Mouse (Mus musculus) heart, postnatal 0 days (tissue): ENCODE measurements at regions not wholly inside any gene's neighbourhood (a gene's known extent, or its start where the extent isn't known, plus 50 kb on each side); places are given as distances from the start of the nearest gene placed in this dataset.

Source experiments
- ATAC-seq: fragments of 200-750 bp; cut with Nextera tagmentation; 2 replicates; pipeline ENCODE4 v1.8.0; 2017; ENCODE audit warnings: low read depth, moderate number of reproducible peaks, moderate library complexity; ENCODE audit not compliant: insufficient read depth
- DNase-seq: peaks from one replicate; pipeline ENCODE4 v3.0.0-alpha.2; 2016; ENCODE audit warnings: low spot score
- H3K27ac ChIP-seq: fragments of 300-500 bp; sonication (generic); 2 replicates; pipeline ENCODE4 v1.5.1; 2014; ENCODE audit warnings: low read depth, mild to moderate bottlenecking
- H3K27me3 ChIP-seq: fragments of 300-500 bp; sonication (generic); 2 replicates; pipeline ENCODE4 v1.6.1; 2014; ENCODE audit warnings: low read length, mixed read lengths; ENCODE audit not compliant: control insufficient read depth, insufficient read depth
- H3K36me3 ChIP-seq: fragments of 300-500 bp; sonication (generic); replicated peaks from 2 replicates; pipeline ENCODE4 v1.6.1; 2014; ENCODE audit warnings: low read length, mixed read lengths; ENCODE audit not compliant: control insufficient read depth, insufficient read depth
- H3K4me1 ChIP-seq: fragments of 300-500 bp; sonication (generic); 2 replicates; pipeline ENCODE4 v1.6.1; 2014; ENCODE audit warnings: antibody characterized with exemption; ENCODE audit not compliant: control insufficient read depth, insufficient read depth
- H3K4me2 ChIP-seq: fragments of 300-500 bp; sonication (generic); 2 replicates; pipeline ENCODE4 v1.6.1; 2014; ENCODE audit warnings: low read depth, mild to moderate bottlenecking, low read length, moderate library complexity
- H3K4me3 ChIP-seq: fragments of 300-500 bp; sonication (generic); 2 replicates; pipeline ENCODE4 v1.5.1; 2014; ENCODE audit warnings: low read depth, low read length
- H3K9ac ChIP-seq: fragments of 300-500 bp; sonication (generic); replicated peaks from 2 replicates; pipeline ENCODE4 v1.6.1; 2014; ENCODE audit warnings: low read depth, low read length, mixed read lengths
- H3K9me3 ChIP-seq: fragments of 300-500 bp; sonication (generic); replicated peaks from 2 replicates; pipeline ENCODE4 v1.6.1; 2016; ENCODE audit warnings: low read length; ENCODE audit not compliant: control insufficient read depth
- CTCF ChIP-seq: IDR thresholded peaks from 2 replicates; pipeline ENCODE4 v1.5.1; 2016; ENCODE audit warnings: antibody characterized with exemption, control low read depth, low read depth
- EP300 ChIP-seq: IDR thresholded peaks from 2 replicates; pipeline ENCODE4 v1.6.1; 2016; ENCODE audit warnings: antibody characterized with exemption, low read depth
- WGBS: fragments of 180-500 bp; shearing (Covaris S2); extraction: QIAGEN DNeasy Blood & Tissue Kit; methylation state at CpG from one replicate; pipeline ENCODE4 v1.1.7; 2014; 5-methylcytosine and 5-hydroxymethylcytosine counted together

DNA sequence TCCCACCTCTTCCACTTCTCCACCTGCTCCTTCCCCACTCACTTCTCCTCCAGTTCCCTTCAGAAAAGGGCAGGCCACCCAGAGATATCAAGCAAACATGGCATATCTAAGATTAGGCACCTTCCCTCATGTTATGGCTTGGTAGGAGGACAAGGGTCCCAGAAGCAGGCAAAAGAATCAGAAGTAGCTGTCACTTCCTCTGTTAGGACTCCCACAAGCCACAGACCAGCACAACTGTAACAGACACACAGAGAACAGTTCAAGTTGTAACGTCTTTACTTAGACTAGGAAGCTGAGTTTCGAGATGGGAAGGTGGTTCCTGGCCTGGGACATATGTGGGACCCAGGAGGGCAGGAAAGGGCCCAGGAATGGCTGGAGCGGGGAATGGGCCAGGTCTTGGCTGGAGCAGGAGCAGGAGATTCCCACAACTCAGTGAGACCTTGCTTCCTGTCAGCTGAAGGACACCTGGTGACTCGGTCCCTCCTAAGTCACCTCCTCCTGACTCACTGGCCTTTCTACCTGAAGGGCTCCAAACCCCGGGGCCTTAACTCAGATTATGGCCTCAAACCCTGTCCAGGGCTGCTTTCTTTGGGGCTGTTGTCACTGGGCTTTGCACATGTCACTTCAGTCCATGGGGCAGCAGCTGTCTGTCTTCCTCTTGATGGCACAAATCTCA is 304.2 kb downstream of the 4933412E24Rik start:
- ATAC-seq (no peak), DNase-seq (no peak)
- Histone ChIP-seq H3K27me3 (no peaks in the 10 kb centered on the region), H3K4me3 (no peak overlapping the region), H3K9me3 (no peaks in the 10 kb centered on the region), H3K36me3 (no peaks in the 10 kb centered on the region), H3K27ac (no peak overlapping the region), H3K4me2 (no peak overlapping the region), H3K4me1 (no peaks in the 10 kb centered on the region), H3K9ac (no peak overlapping the region)
- 69% methylated on average over 5 of the region's 5 CpGs for WGBS
- TF ChIP-seq EP300 (no peak), CTCF (no peak)

DNA sequence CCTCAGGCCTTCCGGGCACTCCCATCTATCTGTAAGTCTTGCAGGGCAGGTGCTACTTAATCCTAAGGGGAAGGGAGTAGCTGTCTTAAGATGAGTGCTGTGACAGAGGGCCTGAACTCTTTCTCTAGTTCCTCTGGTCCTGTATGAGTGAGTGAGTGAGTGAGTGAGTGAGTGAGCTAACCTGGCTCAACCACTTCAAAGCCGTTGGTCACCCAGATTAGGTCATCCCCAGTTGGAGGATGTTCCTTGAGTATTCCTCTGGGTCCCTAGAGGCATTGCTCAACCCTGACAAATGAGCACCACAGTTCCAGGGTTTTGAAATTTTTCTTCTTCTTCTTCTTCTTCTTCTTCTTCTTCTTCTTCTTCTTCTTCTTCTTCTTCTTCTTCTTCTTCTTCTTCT is 306.5 kb downstream of the 4933412E24Rik start:
- Histone ChIP-seq H3K27me3 (no peaks in the 10 kb centered on the region), H3K4me3 (no peak overlapping the region), H3K9me3 (no peaks in the 10 kb centered on the region), H3K36me3 (no peaks in the 10 kb centered on the region), H3K4me2 (no peak overlapping the region), H3K9ac (no peak overlapping the region), H3K4me1 (no peaks in the 10 kb centered on the region), H3K27ac (no peak overlapping the region)
- WGBS = 84% methylated on average over 2 of the region's 2 CpGs
- no peak for DNase-seq
- TF ChIP-seq EP300 (no peak), CTCF (no peak)
- no peak for ATAC-seq

DNA sequence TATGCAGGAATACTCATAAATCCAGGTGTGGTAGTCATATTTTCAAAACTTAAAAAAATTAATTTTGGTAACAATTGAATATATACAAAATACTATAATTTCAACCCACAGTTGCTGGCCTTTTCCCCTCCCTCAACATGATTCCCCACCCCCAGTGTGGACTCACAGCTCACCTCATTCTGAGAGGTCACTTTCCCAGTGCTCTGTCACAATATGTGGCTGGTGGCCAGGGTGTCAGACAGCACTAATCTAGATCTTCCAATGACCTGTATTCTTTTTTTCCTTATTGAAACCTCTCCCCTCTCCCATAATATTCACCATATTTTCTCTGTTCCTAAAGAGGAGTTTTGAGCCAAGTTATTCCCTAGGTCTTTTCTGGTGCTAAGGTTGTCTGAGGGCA is 308.0 kb downstream of the 4933412E24Rik start:
- no peak overlapping the region for H3K4me3 ChIP-seq
- H3K9ac ChIP-seq = no peak overlapping the region
- no peaks in the 10 kb centered on the region for H3K36me3 ChIP-seq
- ATAC-seq (no peak), DNase-seq (no peak)
- H3K4me1 ChIP-seq = no peaks in the 10 kb centered on the region
- TF ChIP-seq EP300 (no peak), CTCF (no peak)
- no peaks in the 10 kb centered on the region for H3K27me3 ChIP-seq
- no peak overlapping the region for H3K4me2 ChIP-seq
- H3K27ac ChIP-seq = no peak overlapping the region
- H3K9me3 ChIP-seq = no peaks in the 10 kb centered on the region

DNA sequence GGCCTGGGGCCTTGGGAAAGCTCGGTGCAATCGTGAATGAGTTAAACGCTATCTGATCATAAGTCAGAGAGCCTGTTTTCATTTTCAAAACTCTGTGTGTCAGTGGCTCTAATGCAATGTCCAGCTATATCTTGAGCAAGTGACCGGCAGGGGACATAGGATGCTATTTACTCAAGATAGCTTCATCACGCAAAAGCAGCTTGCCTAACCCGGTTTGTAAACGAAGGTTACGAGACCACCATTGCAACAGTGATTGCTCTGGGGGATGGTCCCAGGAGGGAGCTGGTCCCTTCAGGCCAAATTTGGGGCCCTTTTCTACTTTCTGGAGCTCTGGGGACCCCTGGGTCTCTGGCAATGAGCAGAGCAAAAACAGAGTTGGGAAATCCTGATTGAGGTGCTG is 309.3 kb downstream of the 4933412E24Rik start:
- H3K4me3 ChIP-seq = no peak overlapping the region
- H3K9me3 ChIP-seq = no peaks in the 10 kb centered on the region
- H3K27ac ChIP-seq = no peak overlapping the region
- H3K36me3 ChIP-seq = no peaks in the 10 kb centered on the region
- H3K9ac ChIP-seq = no peak overlapping the region
- DNase-seq (no peak), ATAC-seq (no peak)
- H3K4me1 ChIP-seq = no peaks in the 10 kb centered on the region
- WGBS = 76% methylated on average over 8 of the region's 8 CpGs
- TF ChIP-seq CTCF = no peak
- TF ChIP-seq EP300 = no peak
- no peak overlapping the region for H3K4me2 ChIP-seq
- H3K27me3 ChIP-seq = no peaks in the 10 kb centered on the region
